Mouse (Mus musculus): ENCODE measurements at regions not wholly inside any gene's neighbourhood (a gene's known extent, or its start where the extent isn't known, plus 50 kb on each side); places are given as distances from the start of the nearest gene placed in this dataset.

DNA sequence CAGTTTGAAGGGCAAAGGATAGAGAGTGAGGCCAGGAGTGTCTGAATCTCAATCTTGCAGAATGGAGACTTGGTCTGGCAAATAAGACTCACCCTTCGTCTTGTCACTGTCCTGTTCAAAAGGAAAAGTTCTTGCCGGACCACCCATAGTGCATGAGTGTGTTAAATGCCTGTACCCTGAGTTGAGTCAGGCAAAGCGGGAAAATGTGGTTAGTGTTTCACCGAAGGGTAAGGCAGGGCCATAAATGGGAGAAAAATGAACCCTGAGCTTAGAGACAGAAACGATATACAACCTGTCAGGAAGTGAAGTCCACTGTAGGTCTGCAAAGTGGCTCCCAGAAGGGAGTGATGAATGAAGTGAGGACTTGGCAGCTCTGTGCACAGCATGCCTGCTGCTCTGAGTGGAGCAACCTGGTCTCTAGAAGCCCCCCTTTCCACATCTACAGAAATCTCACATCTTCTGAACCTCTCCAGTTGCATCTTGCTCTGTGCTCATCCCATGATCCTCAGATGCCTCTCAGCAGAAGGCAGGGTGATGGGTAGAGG lies 191.5 kb upstream of the Tnc start:
- no peak for TF ChIP-seq CTCF (IDR thresholded peaks at IDR 0.05; ENCODE audit: low read depth)
- no peak for TF ChIP-seq EP300 (IDR thresholded peaks at IDR 0.05; ENCODE audit: low read depth)

Measured in liver, postnatal 0 days (tissue).